Mouse (Mus musculus) thymus, adult 2 months (tissue): ENCODE measurements around the gene Fam160b1.

Source experiments
- CTCF ChIP-seq: fragments of 200-500 bp; IDR thresholded peaks from 2 replicates; pipeline ENCODE4 v1.5.1; 2012; ENCODE audit warnings: mild to moderate bottlenecking, control low read depth, low read length, moderate library complexity, borderline replicate concordance; ENCODE audit not compliant: control insufficient read depth, poor library complexity, insufficient read depth; ENCODE audit errors: extremely low read depth
- POLR2A ChIP-seq: fragments of 200-500 bp; IDR thresholded peaks from 2 replicates; pipeline ENCODE4 v1.6.1; 2012; ENCODE audit warnings: mild to moderate bottlenecking, low read length, control low read depth, moderate library complexity; ENCODE audit not compliant: control insufficient read depth, poor library complexity, insufficient read depth; ENCODE audit errors: extremely low read depth

GRCm38 (mm10) chr19:57364942-57365673, 4.6 kb downstream of the Fam160b1 start:
- TF ChIP-seq POLR2A (no peak), CTCF (no peak)
